Mouse (Mus musculus) myocyte (in vitro differentiated cells): ENCODE results near the gene Wnt8b. TPM values are rescaled to one million over a fixed set of nuclear protein-coding genes. Genes with fewer than 3 reads are reported as not detected.

Experiments
- H3K27me3 ChIP-seq: one replicate; pipeline ENCODE4 v1.6.1; 2011; ENCODE audit not compliant: control insufficient read depth, insufficient read depth, insufficient read length
- H3K36me3 ChIP-seq: one replicate; pipeline ENCODE4 v1.6.1; 2011; ENCODE audit not compliant: control insufficient read depth, insufficient read depth
- H3K4me2 ChIP-seq: one replicate; pipeline ENCODE4 v1.6.1; 2011; ENCODE audit warnings: low read depth, control low read depth
- H3K4me3 ChIP-seq: one replicate; pipeline ENCODE4 v1.5.1; 2011; ENCODE audit warnings: mild to moderate bottlenecking, control low read depth, moderate library complexity
- H3K79me2 ChIP-seq: one replicate; pipeline ENCODE4 v1.6.1; 2011; ENCODE audit not compliant: control insufficient read depth, insufficient read depth
- H3ac ChIP-seq: one replicate; pipeline ENCODE4 v1.6.1; 2011; ENCODE audit not compliant: control insufficient read depth, insufficient read length
- CEBPB ChIP-seq: IDR thresholded peaks from 2 replicates; pipeline ENCODE4 v1.6.1; 2011; ENCODE audit warnings: mild to moderate bottlenecking, moderate library complexity; ENCODE audit not compliant: poor library complexity, insufficient read depth, severe bottlenecking
- E2F4 ChIP-seq: IDR thresholded peaks from one replicate; pipeline ENCODE4 v1.6.1; 2011; ENCODE audit warnings: mild to moderate bottlenecking, control low read depth, moderate library complexity; ENCODE audit not compliant: insufficient read depth
- MAX ChIP-seq: IDR thresholded peaks from one replicate; pipeline ENCODE4 v1.6.1; 2011; ENCODE audit warnings: low read depth, mild to moderate bottlenecking, control low read depth
- MYOD1 ChIP-seq, 3 experiments: IDR thresholded peaks; one replicate each; pipeline ENCODE4 v1.6.1; 2011; ENCODE audit warnings: control low read depth in 2 of 3, low read depth in 2 of 3, mild to moderate bottlenecking in 2 of 3, moderate library complexity in 1 of 3; ENCODE audit not compliant: insufficient read length in 2 of 3, control insufficient read depth in 1 of 3
- MYOG ChIP-seq, 3 experiments: IDR thresholded peaks; one replicate each; pipeline ENCODE4 v1.6.1; 2011; ENCODE audit warnings: control low read depth in 2 of 3, low read depth in 2 of 3, mild to moderate bottlenecking in 2 of 3; ENCODE audit not compliant: insufficient read length in 2 of 3, control insufficient read depth in 1 of 3, insufficient read depth in 1 of 3
- POLR2A ChIP-seq: IDR thresholded peaks from one replicate; pipeline ENCODE4 v1.6.1; 2011; ENCODE audit warnings: low read depth, mild to moderate bottlenecking, control low read depth, moderate library complexity; ENCODE audit not compliant: insufficient read length
- POLR2AphosphoS2 ChIP-seq: IDR thresholded peaks from one replicate; pipeline ENCODE4 v1.6.1; 2011; ENCODE audit warnings: low read depth, control low read depth; ENCODE audit not compliant: insufficient read length
- REST ChIP-seq: IDR thresholded peaks from one replicate; pipeline ENCODE4 v1.6.1; 2011; ENCODE audit warnings: mild to moderate bottlenecking, control low read depth, moderate library complexity; ENCODE audit not compliant: insufficient read depth, insufficient read length
- SRF ChIP-seq: IDR thresholded peaks from one replicate; pipeline ENCODE4 v1.6.1; 2011; ENCODE audit warnings: low read depth; ENCODE audit not compliant: control insufficient read depth, insufficient read length
- TCF12 ChIP-seq: IDR thresholded peaks from one replicate; pipeline ENCODE4 v1.6.1; 2011; ENCODE audit warnings: mild to moderate bottlenecking, control low read depth; ENCODE audit not compliant: poor library complexity, insufficient read depth, severe bottlenecking
- TCF3 ChIP-seq: IDR thresholded peaks from one replicate; pipeline ENCODE4 v1.6.1; 2011; ENCODE audit warnings: low read depth, control low read depth; ENCODE audit not compliant: insufficient read length
- USF1 ChIP-seq: IDR thresholded peaks from one replicate; pipeline ENCODE4 v1.6.1; 2011; ENCODE audit warnings: low read depth, mild to moderate bottlenecking, control low read depth, moderate library complexity
- polyA plus RNA-seq: library from polyadenylated mRNA; unstranded; fragments of >200 nt; fragmentation: generic; extraction: Trizol; gene quantifications from one replicate; pipeline ENCODE4 v1.2.1, GENCODE M21; 2012; ENCODE audit warnings: missing spikeins

The Wnt8b gene
- not detected for polyA plus RNA-seq

DNA sequence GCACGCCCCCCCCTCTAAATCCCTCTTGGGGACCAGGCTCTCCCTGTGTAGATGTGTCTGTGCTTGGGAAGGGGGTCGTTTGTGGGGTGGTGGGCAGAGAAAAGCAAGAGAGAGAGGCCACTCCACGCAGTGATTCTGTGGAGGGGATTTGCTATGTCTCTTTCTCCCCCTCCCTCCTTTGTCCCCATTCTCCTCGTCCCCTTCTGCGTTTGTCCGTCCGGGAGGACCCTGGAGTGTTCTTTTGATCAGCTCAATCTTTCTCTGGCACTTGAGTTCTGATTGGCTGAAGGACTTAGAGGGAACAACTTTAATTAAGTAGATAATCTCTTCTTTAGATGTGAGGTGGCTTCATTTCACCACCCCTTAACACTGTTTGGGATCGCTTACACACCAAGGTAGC, at the start of gene Wnt8b:
Gene Wnt8b, plus strand, starts transcription at position 345 of the 400 bp plus-strand sequence.
- Histone ChIP-seq H3K4me2 (no peak within 1 kb of the TSS), H3ac (no peak within 1 kb of the TSS), H3K36me3 (no peaks in the 10 kb centered on the region), H3K27me3 (peaks cover 64% of the 10 kb centered on the region), H3K4me3 (no peak within 1 kb of the TSS), H3K79me2 (no peaks in the 10 kb centered on the region)
- TF ChIP-seq USF1 (no peak), TCF3 (no peak), MYOD1 (IDR thresholded peaks at IDR 0.05; ENCODE audit: control insufficient read depth in 1 of 3, insufficient read length in 2 of 3, low read depth in 2 of 3) (no peak), E2F4 (no peak), POLR2A (no peak), CEBPB (no peak), REST (no peak), MAX (no peak), SRF (no peak)

DNA sequence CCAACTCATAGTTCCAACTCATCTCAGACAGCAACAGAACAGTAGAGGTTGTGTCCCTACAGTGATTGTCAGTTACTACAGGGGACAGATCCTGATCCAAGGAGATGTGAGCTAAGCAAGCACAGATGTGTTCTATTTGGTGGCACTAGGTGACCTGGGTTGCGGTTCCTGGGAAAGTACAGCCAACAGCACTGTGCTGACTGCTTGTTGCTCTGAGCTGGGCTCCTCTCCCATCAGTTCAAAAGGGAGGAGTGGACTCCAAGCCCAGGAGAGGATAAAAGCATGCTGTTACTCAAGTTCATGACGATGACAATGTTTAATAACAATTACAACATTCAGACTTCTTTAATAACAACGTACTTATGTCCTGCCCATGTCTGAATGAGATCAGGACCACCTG, 47.5 kb upstream of the Wnt8b start:
- Histone ChIP-seq H3K79me2 (no peaks in the 10 kb centered on the region), H3K27me3 (peaks cover 27% of the 10 kb centered on the region), H3K4me2 (no peak overlapping the region), H3K36me3 (no peaks in the 10 kb centered on the region), H3ac (no peak overlapping the region), H3K4me3 (no peak overlapping the region)
- TF ChIP-seq E2F4 (no peak), CEBPB (no peak), SRF (no peak)

DNA sequence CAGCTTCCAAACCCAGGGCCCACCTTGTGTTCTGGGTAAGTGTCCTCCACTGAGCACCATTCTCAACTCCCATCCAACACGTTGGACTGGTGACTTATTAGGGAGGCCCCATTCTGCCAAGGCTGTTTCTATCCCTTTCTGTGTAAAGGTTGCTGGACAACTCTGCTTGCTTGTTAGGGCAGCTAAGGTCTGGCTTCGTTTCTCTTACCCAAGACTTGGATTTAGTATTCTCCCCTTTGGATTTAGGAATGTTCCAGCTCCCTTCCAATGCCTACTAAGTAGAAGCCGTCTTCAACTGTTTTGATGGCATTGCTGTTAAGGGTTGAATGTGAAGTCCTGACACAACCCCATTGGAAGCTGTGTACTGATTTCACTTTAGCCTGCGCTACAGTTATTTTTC, 45.3 kb upstream of the Wnt8b start:
- H3K27me3 ChIP-seq = peaks cover 18% of the 10 kb centered on the region
- no peaks in the 10 kb centered on the region for H3K79me2 ChIP-seq
- no peak overlapping the region for H3ac ChIP-seq
- TF ChIP-seq TCF12 (no peak), SRF (no peak), CEBPB (no peak), E2F4 (no peak)
- H3K4me3 ChIP-seq = no peak overlapping the region
- no peak overlapping the region for H3K4me2 ChIP-seq
- H3K36me3 ChIP-seq = no peaks in the 10 kb centered on the region

DNA sequence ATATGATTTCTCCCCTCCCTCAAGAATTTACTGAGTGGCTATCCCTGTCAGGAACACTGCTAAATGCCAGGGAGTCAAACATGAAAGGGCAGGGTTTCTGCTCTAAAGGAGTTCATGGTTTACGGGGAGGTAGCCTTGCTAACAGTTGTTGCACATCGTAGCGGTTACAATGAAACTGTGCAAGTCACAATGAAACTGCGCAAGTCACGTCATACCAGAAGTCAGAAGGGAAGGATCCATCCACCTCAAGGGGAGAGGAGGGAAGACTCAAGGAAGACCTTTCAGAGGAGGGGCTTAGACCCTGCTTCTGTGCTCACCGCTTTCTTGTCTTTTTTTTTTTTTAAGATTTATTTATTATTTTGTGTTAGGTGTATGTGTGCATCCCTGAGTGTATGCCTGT, 38.4 kb upstream of the Wnt8b start:
- no peak overlapping the region for H3K4me2 ChIP-seq
- H3K27me3 ChIP-seq = peaks cover 8% of the 10 kb centered on the region
- no peak overlapping the region for H3ac ChIP-seq
- H3K79me2 ChIP-seq = no peaks in the 10 kb centered on the region
- no peak overlapping the region for H3K4me3 ChIP-seq
- H3K36me3 ChIP-seq = no peaks in the 10 kb centered on the region
- TF ChIP-seq MAX (no peak), SRF (no peak), POLR2A (no peak), E2F4 (no peak), USF1 (no peak), MYOG (IDR thresholded peaks at IDR 0.05; ENCODE audit: control insufficient read depth in 1 of 3, insufficient read depth in 1 of 3, insufficient read length in 2 of 3, low read depth in 2 of 3) (no peak), CEBPB (no peak), TCF12 (no peak), TCF3 (no peak), REST (no peak), POLR2AphosphoS2 (no peak), MYOD1 (IDR thresholded peaks at IDR 0.05; ENCODE audit: control insufficient read depth in 1 of 3, insufficient read length in 2 of 3, low read depth in 2 of 3) (no peak)

DNA sequence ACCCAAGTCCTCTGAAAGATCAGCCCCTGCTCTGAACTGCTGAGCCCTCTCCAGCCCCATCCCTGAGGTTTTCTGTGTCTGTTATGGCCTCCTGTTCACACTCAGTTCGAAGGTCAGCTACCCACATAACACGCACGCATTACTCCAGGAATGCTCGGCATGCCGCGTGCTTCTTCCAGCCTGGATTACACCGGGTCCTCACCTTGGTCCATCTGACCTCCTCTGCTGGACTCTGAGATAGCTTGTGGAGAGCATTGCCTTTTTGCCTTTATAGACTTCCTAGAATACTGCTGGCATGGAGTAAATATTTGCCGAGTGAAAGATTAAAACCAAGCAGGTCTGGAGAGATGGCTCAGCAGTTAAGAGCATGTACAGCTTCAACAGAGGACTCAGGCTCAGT, 37.9 kb upstream of the Wnt8b start:
- no peak for TF ChIP-seq REST
- no peak for TF ChIP-seq POLR2A
- no peak for TF ChIP-seq MYOD1 (IDR thresholded peaks at IDR 0.05; ENCODE audit: control insufficient read depth in 1 of 3, insufficient read length in 2 of 3, low read depth in 2 of 3)
- TF ChIP-seq TCF3 = no peak
- TF ChIP-seq MYOG (IDR thresholded peaks at IDR 0.05; ENCODE audit: control insufficient read depth in 1 of 3, insufficient read depth in 1 of 3, insufficient read length in 2 of 3, low read depth in 2 of 3) = no peak
- TF ChIP-seq USF1 = no peak
- no peak for TF ChIP-seq POLR2AphosphoS2
- H3K4me3 ChIP-seq = no peak overlapping the region
- H3K27me3 ChIP-seq = peaks cover 4% of the 10 kb centered on the region
- no peak overlapping the region for H3ac ChIP-seq
- H3K36me3 ChIP-seq = no peaks in the 10 kb centered on the region
- H3K79me2 ChIP-seq = no peaks in the 10 kb centered on the region
- no peak overlapping the region for H3K4me2 ChIP-seq
